Mouse (Mus musculus) bone marrow, adult 2 months (tissue): ENCODE data around the gene Inpp5e.

Experiments
- CTCF ChIP-seq: fragments of 200-500 bp; IDR thresholded peaks from 2 replicates; pipeline ENCODE4 v1.5.1; 2011; ENCODE audit warnings: low read length, control low read depth; ENCODE audit not compliant: control insufficient read depth, insufficient read depth
- POLR2A ChIP-seq: fragments of 200-500 bp; IDR thresholded peaks from 2 replicates; pipeline ENCODE4 v1.6.1; 2011; ENCODE audit warnings: low read depth, mild to moderate bottlenecking, control low read depth, low read length, borderline replicate concordance; ENCODE audit not compliant: control insufficient read depth

DNA sequence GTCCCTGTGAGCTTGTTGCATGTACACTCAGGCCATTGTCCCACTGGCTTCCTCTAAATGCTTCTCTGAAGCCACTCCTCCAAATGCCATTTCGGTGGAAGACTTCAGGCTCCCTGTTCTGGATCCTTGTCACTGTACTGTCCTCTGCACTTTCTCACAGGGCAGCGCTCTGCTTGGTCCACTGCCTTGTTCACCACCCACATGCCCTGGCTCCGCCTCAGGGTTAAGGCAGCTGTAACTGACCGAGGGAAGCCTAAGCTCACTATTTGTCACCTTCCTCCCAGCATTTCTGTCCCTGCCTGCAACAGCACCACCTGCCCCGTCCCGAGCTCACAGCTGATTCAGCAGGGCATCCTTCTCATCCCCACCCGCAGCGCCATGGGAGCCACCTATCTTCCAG lies 5.7 kb downstream of the Inpp5e start:
- TF ChIP-seq CTCF (no peak), POLR2A (no peak)
